Mouse (Mus musculus) thymus, postnatal 0 days (tissue): Measurements from ENCODE around the gene Fcna. TPM values are rescaled to one million over a fixed set of nuclear protein-coding genes. Genes with fewer than 3 reads are reported as not detected.

Source experiments
- DNase-seq: peaks from one replicate; pipeline ENCODE4 v3.0.0-alpha.2; 2015; ENCODE audit warnings: low spot score
- polyA plus RNA-seq: library from polyadenylated mRNA; unstranded; fragments of >200 nt; fragmentation: Nextera tagmentation; extraction: Ambion mirVana; gene quantifications from 2 replicates; pipeline ENCODE4 v1.2.1, GENCODE M21; 2015

Gene Fcna
- polyA plus RNA-seq, 1 experiment from 2014 or later = 9.2 TPM

DNA sequence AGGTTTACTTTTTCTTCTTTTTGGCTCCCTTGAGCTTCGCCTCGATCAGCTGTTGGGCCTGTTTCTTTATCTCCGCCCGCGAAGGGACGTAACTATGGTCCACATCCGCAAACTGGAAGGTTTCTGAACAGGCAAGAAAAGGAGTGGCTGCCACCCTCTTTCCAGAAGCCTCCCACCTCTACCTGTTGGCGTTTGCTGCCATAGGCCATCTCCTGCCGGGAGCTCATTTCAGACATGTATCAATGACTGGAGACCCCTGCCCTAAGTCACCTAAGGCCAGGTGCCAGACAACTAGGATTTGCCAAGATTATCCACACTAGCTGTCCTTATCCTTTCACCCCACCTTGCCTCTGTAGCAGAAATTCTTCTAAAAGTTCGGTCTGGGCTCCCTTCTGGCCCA lies 19.2 kb downstream of the Fcna start:
- no peak for DNase-seq

DNA sequence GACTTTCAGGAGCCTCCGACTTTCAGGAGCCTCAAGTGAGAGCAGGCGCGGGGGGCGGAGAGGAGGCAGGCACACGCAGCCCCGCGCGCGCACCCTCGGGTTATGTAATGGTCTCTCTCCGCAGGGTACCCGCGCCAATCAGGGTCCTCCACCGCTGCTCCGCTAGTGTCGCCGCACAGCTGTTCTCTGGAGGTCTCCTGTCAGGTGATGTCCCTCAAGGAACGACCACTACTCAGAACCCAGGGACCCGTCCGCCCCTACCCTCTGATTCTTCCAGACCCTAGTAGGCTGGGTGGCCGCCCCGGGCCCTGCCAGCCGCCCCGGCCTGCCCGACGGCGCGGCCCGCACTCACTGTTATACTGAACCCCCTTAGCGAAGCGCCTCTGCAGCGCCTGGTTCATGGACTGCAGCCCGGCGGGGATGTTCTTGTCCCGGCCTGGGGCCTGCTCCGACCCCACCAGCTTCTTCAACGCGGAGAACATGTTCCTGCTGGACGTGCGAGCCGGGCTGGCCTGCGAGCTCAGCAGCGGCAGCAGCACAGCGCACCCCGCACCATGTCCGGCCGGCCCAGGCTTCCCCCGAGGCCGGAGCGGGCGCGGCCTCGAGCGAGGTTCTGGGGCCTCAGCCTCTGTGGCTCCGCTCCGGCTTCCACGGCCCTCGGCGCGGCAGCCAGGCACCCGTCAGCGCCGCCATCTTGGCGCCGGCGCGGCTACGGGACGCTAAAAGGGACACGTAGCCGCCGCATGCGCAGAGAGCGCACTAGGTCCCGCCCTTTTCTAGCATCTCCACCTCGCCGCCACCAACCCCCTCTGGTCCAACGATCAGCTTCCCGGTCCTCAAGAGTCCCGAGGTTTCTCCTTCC lies 19.8 kb downstream of the Fcna start, which contains the start of gene Rabl6:
Rabl6 (minus strand) TSS at position 761 of the 862 bp plus-strand sequence.
- peak; percentile 89 for DNase-seq

DNA sequence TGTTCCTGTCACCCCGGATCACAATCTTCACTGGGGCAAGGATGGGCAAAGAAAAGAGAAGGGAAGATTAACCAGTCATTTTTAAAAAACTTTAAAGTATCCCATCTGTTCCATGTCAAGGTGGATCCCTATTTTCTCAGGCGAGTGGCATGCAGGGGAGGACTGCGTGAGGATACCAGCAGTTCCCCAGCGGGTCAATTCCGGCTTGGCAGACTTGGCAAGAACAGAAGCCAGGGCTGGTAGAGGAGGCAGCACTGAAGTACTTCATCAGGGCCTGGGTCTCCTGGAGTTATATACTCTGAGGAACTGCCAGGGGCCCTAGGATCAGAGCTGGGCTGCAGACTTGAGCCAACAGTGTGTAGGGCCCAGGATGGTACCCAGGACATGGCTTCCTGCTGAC lies 25.3 kb downstream of the Fcna start:
- DNase-seq = no peak

DNA sequence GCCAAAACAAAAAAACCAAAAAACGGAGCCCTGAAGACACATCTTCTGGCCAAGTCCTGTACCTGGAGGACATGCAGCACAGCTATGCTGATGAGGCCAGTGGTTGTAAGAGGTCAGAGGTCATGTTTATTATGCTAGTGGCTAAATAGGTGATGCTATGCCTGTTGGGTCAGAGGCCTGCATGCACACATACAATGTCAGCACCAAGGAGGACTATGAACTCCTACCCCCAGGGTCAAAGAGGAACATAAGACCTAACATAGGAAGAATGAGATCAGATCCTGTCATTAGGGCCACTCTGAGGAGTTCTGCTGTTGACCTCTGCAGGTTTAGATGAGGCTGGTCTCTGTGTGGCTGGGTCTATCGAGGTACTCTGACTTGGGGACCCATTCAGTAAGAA lies 27.8 kb downstream of the Fcna start:
- no peak for DNase-seq

DNA sequence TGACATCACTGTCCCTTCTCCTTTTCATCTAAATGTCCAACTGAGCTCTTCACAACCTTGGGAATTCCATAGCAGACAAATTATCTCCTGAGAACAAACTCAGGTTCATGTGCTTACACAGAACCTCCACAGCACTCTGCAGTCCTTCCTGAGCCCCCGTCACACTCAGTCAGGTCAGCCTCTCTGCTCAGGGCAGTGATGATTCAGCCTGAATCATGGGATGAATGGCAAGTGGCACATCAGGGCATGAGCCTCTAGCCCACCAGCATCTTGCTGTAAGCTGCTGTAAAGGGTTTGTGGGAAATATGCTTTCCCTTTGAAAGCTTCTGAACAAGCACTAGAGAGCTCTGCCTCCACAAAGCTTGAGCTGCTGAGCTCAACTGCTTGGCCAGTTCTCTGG lies 29.1 kb downstream of the Fcna start:
- DNase-seq = no peak

DNA sequence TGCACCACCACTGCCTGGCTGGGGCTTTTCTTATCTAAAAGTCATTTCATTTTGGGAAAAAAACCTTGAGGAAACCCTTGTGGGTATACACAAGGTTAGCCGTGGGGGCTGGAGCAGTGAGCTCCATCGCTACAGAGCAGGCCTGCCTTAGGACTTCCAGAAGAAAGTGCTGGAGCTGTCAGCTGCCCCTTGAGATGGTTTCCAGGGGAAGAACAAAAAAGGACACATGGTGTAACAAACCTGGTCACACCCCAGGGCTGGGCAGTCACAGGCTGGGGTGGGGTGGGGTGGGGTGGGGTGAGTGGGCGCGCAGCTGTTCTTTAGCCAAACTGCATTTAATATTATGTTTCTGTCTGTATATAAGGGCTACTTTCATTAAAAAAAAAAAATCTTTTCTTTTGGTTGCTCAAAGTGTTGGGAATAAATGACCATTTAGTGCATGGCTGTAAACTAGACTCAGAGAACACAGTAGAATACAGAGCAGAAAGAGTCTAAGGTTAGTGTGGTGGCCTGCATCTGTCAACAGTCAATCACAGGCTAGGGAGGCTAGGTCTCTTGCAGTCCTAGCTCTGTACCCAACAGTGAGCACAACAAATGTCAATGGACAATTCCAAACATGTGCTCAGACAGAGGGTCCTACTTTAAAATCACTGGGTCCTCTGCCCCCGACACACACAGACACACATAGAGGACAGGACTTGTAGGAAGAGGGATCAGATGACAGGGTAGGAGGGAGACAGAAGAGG lies 30.9 kb downstream of the Fcna start:
- DNase-seq = no peak

DNA sequence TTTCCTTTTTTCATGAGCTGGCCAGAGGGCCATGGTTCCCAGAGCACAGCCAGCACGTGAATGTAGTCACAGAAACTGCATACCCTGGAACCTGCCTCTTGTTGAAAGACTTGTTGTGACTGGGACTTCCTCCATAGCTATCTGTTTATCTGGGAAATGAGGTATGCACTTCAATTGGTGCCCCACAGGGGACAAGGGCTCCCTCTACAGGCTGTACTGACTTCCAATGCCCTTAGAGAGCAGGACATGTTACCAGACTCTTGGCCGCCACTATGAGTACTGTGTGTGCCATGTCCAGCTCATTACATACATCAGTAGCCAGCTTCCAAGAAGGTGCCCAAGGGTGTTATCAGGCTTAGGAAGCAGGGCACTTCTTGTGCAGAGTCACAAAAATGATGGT lies 36.0 kb downstream of the Fcna start:
- DNase-seq = peak; percentile 56

DNA sequence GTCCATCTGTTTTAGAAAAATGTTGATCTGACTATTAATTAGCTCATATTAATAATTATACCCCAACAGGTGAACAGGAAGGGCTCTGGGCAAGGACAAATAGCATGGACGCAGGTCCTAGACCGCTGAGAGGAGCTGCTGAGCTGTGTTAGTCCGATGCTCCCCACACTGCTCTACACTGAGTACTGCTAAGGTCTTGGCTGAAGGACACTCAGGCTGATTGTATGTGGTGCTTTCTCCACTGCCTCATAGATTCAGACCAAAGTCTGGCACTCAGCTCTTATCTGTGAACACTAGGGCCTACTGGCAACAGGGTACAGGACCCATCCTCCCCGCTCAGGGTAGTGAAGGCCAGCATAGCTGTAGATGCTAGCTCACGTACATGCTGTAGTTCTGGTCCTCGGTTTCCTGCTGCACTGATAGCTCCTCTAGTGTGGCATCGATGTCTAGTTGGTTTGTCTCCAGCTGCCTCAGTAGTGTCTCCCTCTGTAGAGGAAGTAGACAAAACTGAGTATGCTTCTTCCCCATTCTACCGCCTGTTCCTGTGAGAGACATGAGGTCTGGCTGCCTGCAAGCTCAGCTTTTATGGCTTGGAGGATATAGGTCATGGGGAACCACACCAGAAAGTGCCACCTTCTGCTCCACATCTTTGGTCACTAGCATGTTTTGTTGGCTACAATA lies 39.5 kb downstream of the Fcna start:
- no peak for DNase-seq

DNA sequence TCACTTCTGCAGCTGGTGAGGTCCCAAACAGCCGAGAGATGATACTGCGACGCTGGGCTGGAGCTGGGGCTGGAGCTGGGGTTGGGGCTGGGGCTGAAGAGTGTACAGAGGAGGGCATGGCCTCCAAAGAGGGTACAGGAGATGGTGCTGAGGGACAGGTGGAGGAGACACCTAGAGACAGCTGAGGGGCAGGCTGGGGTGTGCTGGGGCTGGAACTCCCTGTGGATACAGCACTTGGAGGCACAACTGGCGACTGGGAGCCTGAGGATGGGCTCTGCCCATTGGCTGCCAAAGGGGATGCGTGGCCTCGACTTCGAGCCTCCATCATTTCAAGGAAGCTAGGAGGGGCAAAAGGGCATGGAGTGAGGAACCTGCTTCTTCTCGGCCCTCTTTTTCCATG lies 40.5 kb downstream of the Fcna start:
- no peak for DNase-seq

DNA sequence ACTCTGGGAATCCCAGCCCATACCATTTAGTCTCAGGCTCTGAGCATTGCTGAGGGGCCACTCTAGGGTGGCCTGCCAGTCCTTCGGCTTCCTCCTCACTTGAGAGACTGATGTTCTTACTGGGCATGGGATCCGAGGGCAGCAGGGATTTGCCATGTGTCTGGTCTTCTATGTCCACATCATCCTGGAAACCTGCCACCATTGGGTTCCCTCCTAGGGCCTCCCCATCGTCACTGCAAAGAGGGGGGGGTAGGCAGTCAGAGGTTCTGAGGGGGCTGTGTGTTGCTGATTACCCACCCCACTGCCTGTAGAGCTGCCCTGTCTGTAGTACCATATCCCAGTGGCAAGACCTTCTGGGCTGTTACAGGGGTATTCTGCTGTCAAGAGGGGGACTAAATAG lies 42.2 kb downstream of the Fcna start:
- DNase-seq = no peak

DNA sequence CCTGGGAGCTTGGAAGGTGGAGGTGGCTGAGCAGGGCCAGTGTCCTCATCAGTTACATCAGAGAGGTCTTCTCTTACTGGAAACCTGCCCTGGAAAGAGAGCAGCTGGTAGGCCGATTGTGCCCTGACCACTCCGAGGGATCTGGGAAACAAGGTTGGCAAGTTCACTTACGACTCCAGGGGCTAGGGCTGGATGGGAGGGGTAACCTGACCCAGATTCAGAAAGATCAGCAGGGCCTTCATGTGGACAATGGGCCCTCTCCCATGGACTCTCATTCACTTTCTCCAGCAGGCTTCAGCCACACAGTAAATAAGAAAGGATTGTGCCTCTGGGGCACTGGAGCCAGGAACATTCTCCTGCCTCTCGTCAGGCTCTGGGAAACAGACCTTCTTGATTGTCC lies 43.0 kb downstream of the Fcna start:
- no peak for DNase-seq

DNA sequence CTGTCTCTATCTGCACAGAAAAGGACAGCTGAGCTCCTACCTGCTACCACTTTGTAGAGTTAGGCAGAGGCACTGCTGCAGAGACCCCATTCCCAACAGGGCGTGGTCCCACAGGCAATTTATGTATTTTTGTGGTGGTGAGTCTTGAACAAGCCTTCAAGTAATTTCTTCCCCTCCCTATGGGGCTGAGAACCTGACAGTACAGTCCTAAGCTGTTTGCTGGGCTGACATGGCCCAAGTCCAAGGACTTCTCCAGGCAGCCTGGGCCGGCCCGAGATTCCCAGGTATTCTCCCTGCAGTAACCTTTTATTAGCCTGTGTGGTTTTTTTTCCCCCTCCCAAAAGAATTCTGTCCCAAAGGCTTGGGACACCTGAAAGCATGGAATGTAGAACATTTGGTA lies 43.7 kb downstream of the Fcna start:
- DNase-seq = no peak

DNA sequence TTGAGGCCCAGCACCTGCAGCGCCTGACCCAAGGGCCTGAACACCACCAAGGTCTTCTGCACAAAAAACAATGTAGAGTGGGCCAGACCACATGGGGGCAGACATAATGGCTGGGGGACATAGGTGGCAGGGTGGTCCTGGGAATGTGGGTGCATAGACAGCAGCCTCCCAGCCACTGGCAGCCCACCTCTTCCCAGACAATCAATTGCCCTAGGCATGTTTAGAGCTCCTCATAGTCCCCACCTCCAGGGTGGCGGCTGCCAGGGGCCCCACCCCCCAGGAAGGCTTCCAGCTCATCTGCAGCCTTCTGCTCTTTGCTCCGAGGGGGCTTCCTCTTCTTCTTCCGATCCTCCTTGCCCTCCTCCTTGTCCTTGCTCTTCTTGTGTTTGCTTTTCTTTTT lies 44.3 kb downstream of the Fcna start:
- no peak for DNase-seq

DNA sequence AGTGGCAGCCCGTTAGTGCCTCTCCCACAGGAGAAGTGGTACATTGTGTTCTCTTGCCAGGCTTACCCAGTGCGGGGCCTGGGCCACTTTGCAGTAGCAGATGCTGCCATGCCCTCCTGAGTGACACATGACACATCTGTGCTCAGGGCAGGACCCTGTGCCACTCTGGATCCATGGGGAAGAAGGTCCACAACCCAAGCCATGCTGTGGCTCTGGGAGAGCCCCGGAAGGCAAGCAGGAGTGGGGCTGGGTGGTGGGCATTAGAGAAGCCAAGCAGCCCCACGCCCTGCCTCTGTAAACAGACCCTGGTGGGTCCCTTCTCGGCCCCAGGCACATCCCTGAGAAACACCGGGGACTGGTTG lies 44.7 kb downstream of the Fcna start:
- DNase-seq = no peak

DNA sequence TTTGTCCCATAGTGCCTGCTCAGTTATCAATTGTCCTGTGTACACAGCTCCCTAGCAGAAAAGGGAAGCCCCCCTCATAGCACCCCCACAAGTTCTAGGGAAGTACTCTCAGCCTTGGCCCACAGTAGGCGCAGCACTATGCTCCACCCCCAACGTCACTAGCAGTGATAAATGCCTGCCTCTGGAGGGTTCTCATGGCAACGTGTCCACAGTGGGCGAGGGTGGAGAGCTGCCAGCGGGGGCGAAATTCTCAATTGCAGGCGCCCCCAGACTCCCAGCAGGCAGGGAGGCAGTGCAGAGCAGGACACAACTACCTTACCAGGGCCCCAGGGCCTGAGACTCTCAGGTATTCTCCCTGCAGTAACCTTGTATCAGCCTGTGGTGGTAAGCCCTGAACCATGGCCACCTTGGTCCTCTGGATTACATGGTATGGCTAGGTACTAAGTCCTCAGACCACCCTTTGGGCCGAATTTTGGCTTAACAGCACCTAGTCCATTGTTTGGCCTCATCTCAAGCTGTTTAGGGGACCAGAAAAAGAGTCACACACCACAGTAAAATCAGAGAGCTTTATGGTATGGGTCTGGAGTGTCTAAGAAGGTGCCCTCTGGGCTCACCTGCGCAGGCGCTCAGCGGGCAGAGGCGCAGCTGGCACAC lies 45.2 kb downstream of the Fcna start:
- DNase-seq = peak; percentile 13

DNA sequence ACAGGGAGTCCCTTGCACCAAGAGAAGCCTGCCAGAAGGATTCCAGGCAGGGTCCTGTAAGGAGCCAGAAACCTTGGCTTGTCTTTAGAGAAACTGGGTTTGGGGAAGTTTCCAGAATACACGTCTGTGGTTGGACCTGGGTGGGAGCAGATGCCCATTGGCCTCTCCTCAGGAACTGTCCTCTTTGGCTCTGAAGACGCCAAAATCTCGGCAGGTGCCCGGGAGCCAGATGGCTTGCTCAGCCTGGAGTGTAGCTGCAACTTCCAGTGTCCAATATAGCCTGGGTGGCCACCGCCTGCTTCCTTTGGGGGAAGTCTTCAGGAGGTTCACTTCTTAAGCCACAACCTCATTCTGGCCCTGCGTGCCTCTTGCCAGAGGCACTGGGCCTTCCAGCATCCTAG lies 45.9 kb downstream of the Fcna start:
- DNase-seq = no peak

DNA sequence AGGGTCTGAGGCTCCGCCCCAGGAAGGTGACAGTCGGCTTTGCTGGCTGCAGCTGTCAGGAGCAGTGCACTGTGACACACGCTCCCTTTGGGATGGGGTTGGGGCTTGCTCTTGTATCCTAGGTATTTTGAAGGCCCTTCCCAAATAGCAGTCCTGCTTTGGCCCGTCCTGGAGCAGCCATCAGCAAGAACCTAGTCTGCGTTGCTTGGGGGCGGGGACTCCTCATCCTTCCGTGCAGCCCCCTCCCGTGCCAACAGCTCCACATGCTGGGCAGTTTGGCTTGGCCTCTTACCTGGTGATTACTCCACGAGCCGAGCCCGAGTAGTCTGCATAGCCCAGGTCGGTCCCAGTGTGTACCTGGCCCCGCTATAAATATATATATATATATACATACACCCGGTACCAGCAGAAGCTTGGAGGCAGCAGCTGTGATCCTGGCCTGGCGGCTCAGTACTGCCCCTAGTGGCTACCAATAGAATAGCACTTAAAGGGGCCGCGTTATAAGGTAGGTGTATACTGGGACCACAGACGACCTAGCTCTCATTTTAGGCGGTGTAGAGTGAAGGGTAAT lies 46.5 kb downstream of the Fcna start, which contains the start of gene Ajm1:
Ajm1 (minus strand) TSS at position 464 of the 571 bp plus-strand sequence.
- peak; percentile 84 for DNase-seq

DNA sequence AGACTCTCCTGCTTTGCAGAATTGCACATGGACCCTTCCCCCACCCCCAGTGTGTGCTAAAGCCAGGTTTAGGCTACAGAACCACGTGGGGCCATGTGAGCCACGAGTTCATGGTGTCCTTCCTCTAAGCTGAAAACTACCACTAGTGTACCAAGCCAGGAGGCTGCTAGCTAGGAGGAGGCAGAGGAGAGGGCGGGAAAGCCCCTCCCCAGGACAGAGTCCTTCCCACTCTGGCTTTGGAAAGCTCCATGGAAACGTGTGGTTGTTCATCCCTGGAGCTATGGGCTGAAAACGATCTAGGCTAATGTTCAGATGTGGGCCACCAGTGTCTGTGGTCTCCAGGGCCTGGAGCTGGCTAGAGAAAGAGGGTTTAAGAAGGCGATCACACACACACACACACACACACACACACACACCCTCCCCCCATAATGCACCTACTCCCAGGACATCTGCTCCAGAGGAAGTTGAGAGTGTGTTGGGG lies 47.2 kb downstream of the Fcna start:
- DNase-seq = no peak

DNA sequence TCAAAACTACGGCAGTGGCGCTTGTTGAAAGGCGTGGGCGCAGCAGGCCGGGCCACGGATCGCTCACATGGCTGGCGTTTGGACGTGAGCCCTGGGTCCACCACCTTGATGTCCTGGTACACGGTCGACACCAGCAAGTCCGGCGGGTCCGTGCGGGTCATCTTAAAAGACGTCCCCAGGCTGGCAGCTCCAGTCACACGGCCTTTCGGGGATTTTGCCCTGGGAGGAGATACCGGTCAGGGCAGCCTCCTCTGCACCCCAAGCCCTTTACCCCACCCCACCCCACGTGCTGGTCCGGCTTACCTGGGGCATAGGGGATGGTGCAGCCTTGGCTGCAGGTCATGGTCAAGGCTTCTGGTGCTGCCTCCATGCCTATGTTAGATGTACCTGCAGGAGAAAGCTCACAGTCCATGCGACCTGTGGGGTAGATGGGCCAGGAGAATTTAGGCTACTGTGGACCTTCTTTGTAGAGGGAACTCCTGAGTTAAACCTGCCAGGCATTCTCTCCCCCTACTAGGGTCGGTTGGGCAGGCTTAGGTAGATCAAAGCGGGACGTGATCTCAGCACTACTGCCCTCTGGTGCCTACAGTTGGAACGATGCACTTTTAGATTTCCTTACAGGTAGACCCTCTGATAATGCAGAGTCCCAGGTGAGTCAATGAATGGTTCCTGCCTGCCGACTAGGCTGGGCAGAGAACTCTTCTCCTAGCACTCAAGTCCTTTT lies 47.9 kb downstream of the Fcna start:
- DNase-seq = peak; percentile 69
